Mouse (Mus musculus) embryonic facial prominence, embryonic 14.5 days (tissue): ENCODE measurements around the gene Bbs5. TPM values are rescaled to one million over a fixed set of nuclear protein-coding genes. Genes with fewer than 3 reads are reported as not detected.
A peak's percentile ranks its signal among the peaks of the same experiment; 100 is the strongest.

Experiments
- ATAC-seq: fragments of 200-750 bp; cut with Nextera tagmentation; 2 replicates; pipeline ENCODE4 v1.8.0; 2017; ENCODE audit warnings: low read depth, moderate number of reproducible peaks, moderate TSS enrichment
- DNase-seq: peaks from one replicate; pipeline ENCODE4 v3.0.0-alpha.2; 2015; ENCODE audit warnings: low spot score
- H3K27ac ChIP-seq: fragments of 300-500 bp; sonication (generic); replicated peaks from 2 replicates; pipeline ENCODE4 v1.5.1; 2014; ENCODE audit warnings: low read depth, mild to moderate bottlenecking, low read length, moderate library complexity
- H3K27me3 ChIP-seq: fragments of 300-500 bp; sonication (generic); replicated peaks from 2 replicates; pipeline ENCODE4 v1.6.1; 2014; ENCODE audit warnings: low read length; ENCODE audit not compliant: control insufficient read depth, insufficient read depth
- H3K36me3 ChIP-seq: fragments of 300-500 bp; sonication (generic); 2 replicates; pipeline ENCODE4 v1.6.1; 2014; ENCODE audit warnings: low read length, mixed read lengths; ENCODE audit not compliant: control insufficient read depth, insufficient read depth
- H3K4me1 ChIP-seq: fragments of 300-500 bp; sonication (generic); 2 replicates; pipeline ENCODE4 v1.6.1; 2014; ENCODE audit warnings: antibody characterized with exemption, low read length; ENCODE audit not compliant: control insufficient read depth, insufficient read depth
- H3K4me2 ChIP-seq: fragments of 300-500 bp; sonication (generic); 2 replicates; pipeline ENCODE4 v1.6.1; 2014; ENCODE audit warnings: low read depth, mild to moderate bottlenecking, low read length, moderate library complexity, mixed read lengths
- H3K4me3 ChIP-seq: fragments of 300-500 bp; sonication (generic); 2 replicates; pipeline ENCODE4 v1.5.1; 2014; ENCODE audit warnings: low read depth, mild to moderate bottlenecking, low read length
- H3K9ac ChIP-seq: fragments of 300-500 bp; sonication (generic); 2 replicates; pipeline ENCODE4 v1.6.1; 2014; ENCODE audit warnings: low read depth, mild to moderate bottlenecking, low read length, moderate library complexity, mixed read lengths
- H3K9me3 ChIP-seq: fragments of 300-500 bp; sonication (generic); 2 replicates; pipeline ENCODE4 v1.6.1; 2016; ENCODE audit warnings: low read length; ENCODE audit not compliant: control insufficient read depth
- WGBS: fragments of 180-500 bp; shearing (Covaris S2); extraction: QIAGEN DNeasy Blood & Tissue Kit; methylation state at CpG from one replicate; pipeline ENCODE4 v1.1.7; 2014; 5-methylcytosine and 5-hydroxymethylcytosine counted together
- polyA plus RNA-seq: library from polyadenylated mRNA; unstranded; fragments of >200 nt; fragmentation: Nextera tagmentation; extraction: Ambion mirVana; gene quantifications from 2 replicates; pipeline ENCODE4 v1.2.1, GENCODE M21; 2014

Gene Bbs5
- polyA plus RNA-seq, 1 experiment from 2014 or later, result 16.4 TPM

DNA sequence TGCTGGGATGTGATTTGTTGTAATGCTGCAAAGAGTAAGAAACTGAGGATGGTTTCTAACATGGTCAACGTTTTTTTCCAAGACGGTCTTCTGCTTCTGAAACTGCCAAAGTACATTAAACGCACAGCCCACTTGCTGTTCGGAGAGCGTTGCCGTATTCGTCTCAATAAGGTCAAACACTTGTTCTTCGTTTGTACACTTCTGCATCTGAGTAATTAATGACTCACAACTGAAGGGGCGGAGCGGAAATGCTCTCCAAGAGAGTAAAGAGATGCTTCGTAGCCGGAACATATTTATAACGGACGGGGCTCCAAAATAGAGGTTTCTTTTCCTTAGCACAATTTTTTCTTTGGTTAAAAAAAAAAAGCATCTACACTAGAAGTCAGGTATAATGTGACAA lies 65.2 kb downstream of the Bbs5 start:
- ATAC-seq (no peak), DNase-seq (no peak)
- Histone ChIP-seq H3K4me3 (no peak overlapping the region), H3K9me3 (no peaks in the 10 kb centered on the region), H3K27ac (no peak overlapping the region), H3K36me3 (peaks cover 6% of the 10 kb centered on the region; the same call in 1 of the 2 replicates), H3K27me3 (no peaks in the 10 kb centered on the region), H3K9ac (no peak overlapping the region), H3K4me1 (peaks cover 5% of the 10 kb centered on the region; the same call in 1 of the 2 replicates), H3K4me2 (peak overlapping the region; percentile 68; the same call in 1 of the 2 replicates)
- WGBS, result 87% methylated on average over 14 of the region's 14 CpGs

DNA sequence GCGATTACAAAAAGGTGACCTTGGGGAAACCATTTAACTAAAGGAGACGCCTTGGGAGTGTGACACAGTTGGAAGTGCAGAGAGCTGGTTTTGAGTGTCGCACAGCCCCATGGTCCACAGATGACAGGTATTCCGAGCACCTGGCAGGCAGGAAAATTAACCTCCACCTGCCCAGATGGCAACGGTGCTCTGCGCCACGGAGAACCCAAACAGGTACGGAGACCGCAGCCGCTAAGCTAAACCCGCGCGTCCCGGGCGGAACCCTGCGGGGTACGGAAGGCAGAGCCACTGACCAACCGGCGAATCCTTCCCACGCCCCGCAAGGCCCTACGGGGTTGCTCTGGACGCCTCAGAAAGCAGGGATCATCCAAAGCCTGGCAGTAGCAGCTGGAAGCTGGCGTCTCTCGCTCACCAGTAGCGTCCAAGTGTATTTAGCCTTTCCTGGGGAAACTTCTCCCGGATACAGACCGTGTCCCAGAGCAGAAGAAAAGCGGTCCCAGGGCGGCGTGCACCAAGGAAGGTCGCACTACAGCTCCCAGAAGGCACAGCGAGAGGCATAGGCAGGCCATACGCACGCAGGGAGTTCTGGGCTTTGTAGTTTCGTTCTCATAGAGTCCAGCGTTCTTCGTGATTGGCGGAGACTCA lies 66.1 kb downstream of the Bbs5 start, which contains the start of gene Fastkd1:
Gene Fastkd1, minus strand, starts transcription at position 536 of the 645 bp plus-strand sequence.
- peaks cover 5% of the 10 kb centered on the region; the same call in 1 of the 2 replicates for H3K4me1 ChIP-seq
- peak; percentile 99 for ATAC-seq
- peak; percentile 96 for DNase-seq
- WGBS, result under 1% methylated on average over 39 of the region's 39 CpGs
- no peaks in the 10 kb centered on the region for H3K9me3 ChIP-seq
- H3K27me3 ChIP-seq, result no peaks in the 10 kb centered on the region
- peaks cover 4% of the 10 kb centered on the region; the same call in 1 of the 2 replicates for H3K36me3 ChIP-seq
- H3K27ac ChIP-seq, result no peak within 1 kb of the TSS
- peak within 1 kb of the TSS; percentile 68 for H3K4me2 ChIP-seq
- H3K4me3 ChIP-seq, result peak within 1 kb of the TSS; percentile 74
- H3K9ac ChIP-seq, result peak within 1 kb of the TSS; percentile 78

DNA sequence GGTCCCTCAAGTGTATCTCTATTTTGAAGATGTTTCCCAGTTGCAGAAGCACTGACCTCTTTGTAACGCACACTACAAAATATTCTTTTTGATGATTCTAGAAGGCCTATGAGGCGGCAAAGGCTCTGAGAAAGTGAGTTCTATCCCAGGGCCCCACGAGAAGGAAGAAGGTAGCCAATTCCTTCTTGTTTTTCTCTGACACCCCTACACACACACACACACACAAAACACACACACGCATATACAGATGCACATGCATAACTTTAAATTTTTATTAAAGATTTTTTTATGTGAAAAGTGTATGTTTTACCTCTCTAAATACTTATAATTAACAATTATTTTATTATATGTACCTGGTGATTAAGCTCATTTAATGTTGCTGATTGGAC lies 66.6 kb downstream of the Bbs5 start:
- no peak for ATAC-seq
- 24% methylated on average over 4 of the region's 4 CpGs for WGBS
- Histone ChIP-seq H3K4me1 (peaks cover 5% of the 10 kb centered on the region; the same call in 1 of the 2 replicates), H3K9ac (no peak overlapping the region), H3K4me3 (peak overlapping the region; percentile 74), H3K27me3 (no peaks in the 10 kb centered on the region), H3K4me2 (peak overlapping the region; percentile 68), H3K27ac (no peak overlapping the region), H3K9me3 (no peaks in the 10 kb centered on the region), H3K36me3 (no peaks in the 10 kb centered on the region)
- no peak for DNase-seq

DNA sequence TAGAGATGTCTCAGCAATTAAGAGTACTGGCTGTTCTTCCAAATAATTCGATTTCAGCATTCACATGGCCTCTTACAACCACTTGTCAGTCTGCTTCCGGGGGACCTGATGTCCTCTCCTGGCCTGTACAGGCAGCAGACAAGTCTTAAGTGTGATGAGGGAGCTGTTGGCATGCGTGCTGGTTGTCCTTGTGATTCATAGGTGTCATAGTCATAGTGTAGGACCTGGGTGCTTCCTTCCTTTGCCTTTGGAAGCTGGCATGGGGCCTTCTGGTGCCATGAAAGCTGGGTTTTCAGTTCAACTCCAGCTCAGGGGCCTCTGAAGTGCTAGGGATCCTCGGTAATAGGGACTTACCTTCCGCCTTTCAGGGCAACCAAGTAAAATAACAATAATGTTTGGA lies 67.2 kb downstream of the Bbs5 start:
- 82% methylated on average over 5 of the region's 5 CpGs for whole genome bisulfite sequencing
- ATAC-seq (no peak), DNase-seq (no peak)
- Histone ChIP-seq H3K36me3 (no peaks in the 10 kb centered on the region), H3K4me3 (no peak overlapping the region), H3K4me2 (no peak overlapping the region), H3K27ac (no peak overlapping the region), H3K27me3 (no peaks in the 10 kb centered on the region), H3K4me1 (peaks cover 5% of the 10 kb centered on the region; the same call in 1 of the 2 replicates), H3K9ac (no peak overlapping the region), H3K9me3 (no peaks in the 10 kb centered on the region)

DNA sequence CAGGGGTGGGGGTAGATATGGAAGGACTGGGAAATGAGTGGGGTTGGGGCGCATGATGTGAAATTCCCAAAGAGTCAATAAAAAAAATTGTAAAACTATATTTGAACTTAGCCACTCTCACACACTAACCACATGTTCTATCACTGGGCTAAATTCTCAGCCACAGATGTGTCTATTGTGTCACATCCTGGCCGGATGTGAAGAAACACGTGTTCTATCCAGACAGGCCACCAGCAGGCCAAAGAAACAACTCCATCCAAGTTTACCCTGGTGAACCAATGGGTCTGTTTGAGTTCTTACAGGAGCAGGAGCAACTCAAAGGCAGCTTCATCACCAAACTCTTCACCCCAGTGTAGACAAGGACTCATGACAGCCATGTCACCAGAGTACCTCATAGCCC lies 69.5 kb downstream of the Bbs5 start:
- Histone ChIP-seq H3K27ac (no peak overlapping the region), H3K36me3 (no peaks in the 10 kb centered on the region), H3K27me3 (no peaks in the 10 kb centered on the region), H3K4me3 (no peak overlapping the region), H3K4me1 (peaks cover 5% of the 10 kb centered on the region; the same call in 1 of the 2 replicates), H3K4me2 (no peak overlapping the region), H3K9ac (no peak overlapping the region), H3K9me3 (no peaks in the 10 kb centered on the region)
- DNase-seq (no peak), ATAC-seq (no peak)
- WGBS, result 73% methylated on average over 3 of the region's 3 CpGs

Other genes starting within 250 kb of the Bbs5 start
- gene Lrp2, start 61.1 kb upstream of the Bbs5 start, polyA plus RNA-seq, result 0.63 and 1.3 TPM in 2 replicates
- gene Klhl41, start 22.9 kb downstream of the Bbs5 start, polyA plus RNA-seq, result 25.5 and 34.1 TPM in 2 replicates
- 10.9 and 11.9 TPM in 2 replicates for gene Fastkd1, start 66.3 kb downstream of the Bbs5 start, polyA plus RNA-seq
- gene Ppig, start 75.4 kb downstream of the Bbs5 start, polyA plus RNA-seq, result 119 and 127 TPM in 2 replicates
- 1.9 and 2.2 TPM in 2 replicates for gene Ccdc173, start 142.4 kb downstream of the Bbs5 start, polyA plus RNA-seq
- 24.9 and 27.0 TPM in 2 replicates for gene Phospho2, start 142.5 kb downstream of the Bbs5 start, polyA plus RNA-seq
- gene Klhl23, start 174.8 kb downstream of the Bbs5 start, polyA plus RNA-seq, result 20.8 and 22.3 TPM in 2 replicates
- 293 and 303 TPM in 2 replicates for gene Ssb, start 214.4 kb downstream of the Bbs5 start, polyA plus RNA-seq
- gene Mettl5, start 238.4 kb downstream of the Bbs5 start, polyA plus RNA-seq, result 30.9 and 34.0 TPM in 2 replicates